Mouse (Mus musculus) E14TG2a.4 (cell line): ENCODE data around the gene 9630041A04Rik.

Experiments used
- CTCF ChIP-seq: conservative IDR thresholded peaks from 2 replicates; pipeline ENCODE4 v1.5.1; 2014; ENCODE audit warnings: low read length
- POU5F1 ChIP-seq: IDR thresholded peaks from 2 replicates; pipeline ENCODE4 v1.6.1; 2014; ENCODE audit warnings: low read length, borderline replicate concordance

GRCm38 (mm10) chr9:101903406-101903805 is 41.8 kb downstream of the 9630041A04Rik start:
- no peak for TF ChIP-seq CTCF
- TF ChIP-seq POU5F1, result no peak
